Mouse (Mus musculus): ENCODE data around the gene Zfp869.
"Not testable (repeated sequence)": the region's sequence is repeated elsewhere in the genome, so short reads cannot be mapped to it uniquely, and the experiment has no call there.

Gene Zfp869

DNA sequence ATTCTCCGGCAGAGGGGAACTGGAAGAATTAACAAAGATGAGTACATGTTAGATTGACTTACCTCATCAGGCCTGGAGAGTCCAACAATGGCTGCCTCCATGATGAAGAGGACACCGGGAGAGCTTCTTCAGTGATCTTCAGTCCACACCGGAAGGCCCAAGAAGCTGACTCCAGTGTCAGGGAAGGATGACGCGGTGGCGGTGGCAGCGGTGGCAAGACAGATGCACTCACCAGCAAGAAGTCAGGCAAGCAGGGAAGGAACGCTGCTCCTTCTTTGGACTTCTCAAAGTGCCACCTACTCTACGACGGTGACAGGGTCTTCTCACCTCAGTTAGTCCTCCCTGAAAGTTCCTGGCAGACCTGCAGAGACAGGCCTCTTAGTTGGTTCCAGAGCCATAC lies at the start of gene Zfp869:
Gene Zfp869 (minus strand): TSS at position 101 of the 400 bp plus-strand sequence.
- DNase-seq (ENCODE audit: low spot score) = not testable (repeated sequence)

DNA sequence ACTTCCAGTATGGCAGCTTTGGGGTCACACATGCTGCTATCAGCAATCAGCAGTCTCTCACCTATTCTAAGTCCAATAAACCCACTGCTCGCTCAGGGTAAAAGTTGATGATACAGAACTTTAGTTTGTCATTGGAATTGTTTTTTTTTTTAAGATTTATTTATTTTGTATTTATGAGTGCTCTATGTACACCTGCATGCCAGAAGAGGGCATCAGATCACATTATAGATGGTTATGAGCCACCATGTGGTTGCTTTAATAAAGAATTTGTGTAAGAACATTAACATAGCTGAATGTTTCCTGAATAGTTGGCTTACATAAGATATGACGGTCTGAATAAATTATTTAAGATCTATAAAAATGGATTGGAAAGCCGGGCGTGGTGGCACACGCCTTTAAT lies 47.8 kb upstream of the Zfp869 start:
- no peak for DNase-seq (ENCODE audit: low spot score)

DNA sequence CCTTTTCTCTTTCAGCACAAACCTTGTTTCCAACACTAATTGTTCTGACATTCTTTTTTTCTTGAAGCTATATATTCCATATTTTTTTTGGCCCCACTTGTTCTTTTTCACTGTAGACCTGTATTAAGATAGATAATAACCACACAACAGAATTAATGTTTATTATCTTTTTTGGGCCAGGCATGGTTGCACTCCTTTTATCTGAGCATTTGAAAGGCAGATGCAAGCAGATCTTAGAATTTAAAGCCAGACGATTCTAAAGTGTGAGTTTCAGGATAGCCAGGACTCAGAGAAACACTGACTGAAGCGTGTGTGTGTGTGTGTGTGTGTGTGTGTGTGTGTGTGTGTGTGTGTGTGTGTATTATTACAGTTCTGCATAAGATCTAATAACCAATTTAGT lies 41.9 kb upstream of the Zfp869 start:
- DNase-seq (ENCODE audit: low spot score) = no peak

DNA sequence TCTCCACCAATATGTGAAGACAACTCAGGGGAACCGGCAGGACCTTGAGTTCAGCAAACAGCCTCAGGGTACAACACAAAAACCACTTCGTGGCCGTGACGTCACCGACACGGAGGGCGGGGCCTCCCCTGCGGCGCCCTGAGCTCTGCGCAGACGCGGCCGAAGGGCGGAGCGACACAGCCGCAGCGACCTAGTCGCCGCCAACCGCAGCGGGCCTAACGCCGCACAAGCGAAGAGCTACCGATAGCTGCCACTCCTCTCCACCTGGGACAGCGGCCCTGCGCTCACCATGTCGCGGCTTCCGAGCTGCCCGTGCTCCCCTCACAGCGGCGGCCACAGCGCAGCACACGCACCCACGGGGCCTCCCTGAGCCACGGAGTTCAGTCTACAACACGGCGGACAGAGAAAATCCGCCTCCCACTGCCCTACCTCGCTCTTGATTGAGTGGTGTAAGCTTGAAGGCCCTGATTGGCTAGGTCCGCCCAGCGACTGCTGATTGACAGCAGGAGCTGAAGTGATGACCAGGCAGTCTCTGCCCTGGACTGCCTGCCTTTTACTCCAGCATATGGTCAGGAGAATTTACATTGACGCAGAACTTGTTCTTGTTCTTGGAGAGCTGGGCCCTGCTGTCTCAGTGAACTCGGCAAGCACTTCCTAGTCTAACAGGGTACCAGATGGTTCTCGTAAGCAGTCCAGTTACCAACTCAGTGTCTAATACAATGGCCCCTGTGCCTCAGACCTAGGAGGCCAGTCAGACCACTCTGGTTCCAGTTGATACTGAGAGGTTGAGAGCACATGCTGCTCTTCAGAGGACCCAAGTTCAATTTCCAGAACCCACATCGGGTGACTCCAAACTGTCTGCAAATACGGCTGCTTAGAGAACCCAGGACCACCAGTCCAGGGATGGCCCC lies 39.3 kb upstream of the Zfp869 start, which contains the start of gene Zfp963:
Gene Zfp963 (minus strand): TSS at position 427 of the 911 bp plus-strand sequence.
- DNase-seq (ENCODE audit: low spot score) = peak; percentile 95

DNA sequence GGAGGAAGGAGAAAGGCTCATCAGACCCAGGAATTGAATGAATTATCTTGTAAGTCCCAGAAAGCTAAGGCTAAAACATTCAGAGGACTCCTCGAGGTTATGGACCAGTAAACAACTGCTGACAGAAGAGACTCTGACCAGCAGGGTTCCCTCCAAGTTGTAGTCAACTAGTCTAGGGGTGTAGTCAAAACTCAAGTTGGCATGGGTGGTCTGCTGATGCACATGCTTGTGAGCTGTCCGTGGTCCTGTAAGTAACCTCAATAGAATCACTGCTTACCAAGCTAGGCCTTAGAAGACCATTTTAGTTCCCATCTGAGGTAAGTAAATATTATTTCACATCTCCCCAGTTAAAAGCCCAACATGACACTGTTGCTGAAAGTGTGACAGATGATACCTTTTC lies 30.7 kb upstream of the Zfp869 start:
- DNase-seq (ENCODE audit: low spot score) = no peak

DNA sequence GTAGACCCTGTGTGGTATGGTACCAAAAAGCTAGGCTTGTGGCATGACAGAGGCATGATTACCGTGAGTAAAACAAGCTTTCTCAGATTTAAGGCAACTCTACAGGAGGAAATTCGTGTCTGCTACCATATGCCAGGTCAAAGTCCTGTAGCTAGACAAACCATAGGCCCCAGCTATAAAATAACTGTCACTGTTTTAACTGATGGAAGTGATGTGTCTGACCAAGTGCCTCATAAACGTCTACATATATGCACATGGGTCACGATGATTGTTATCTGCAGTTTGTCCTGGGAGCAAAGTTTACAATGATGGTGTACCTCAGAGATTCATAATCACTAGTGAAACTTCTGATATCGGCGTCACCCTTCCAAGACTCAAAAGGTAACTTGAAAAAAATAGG lies 30.2 kb upstream of the Zfp869 start:
- DNase-seq (ENCODE audit: low spot score) = no peak

DNA sequence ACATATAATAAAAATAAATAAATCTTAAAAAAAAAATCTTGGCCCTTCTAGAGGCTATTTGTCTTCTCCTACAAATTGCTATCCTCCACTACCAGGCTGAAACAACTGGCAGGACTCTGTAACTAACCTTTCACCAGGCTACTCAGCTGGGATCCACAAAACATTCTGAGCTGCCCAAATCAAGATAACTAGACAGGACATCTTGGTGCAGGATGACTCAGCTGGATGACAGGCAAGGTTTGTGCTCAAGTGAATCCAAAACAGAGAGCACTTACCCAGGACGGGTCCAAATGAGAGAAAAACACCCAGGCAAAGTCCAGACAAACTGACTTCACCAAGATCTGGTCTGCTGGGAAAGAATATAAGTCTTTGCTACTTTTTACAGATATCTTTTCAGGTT lies 25.0 kb upstream of the Zfp869 start:
- no peak for DNase-seq (ENCODE audit: low spot score)

DNA sequence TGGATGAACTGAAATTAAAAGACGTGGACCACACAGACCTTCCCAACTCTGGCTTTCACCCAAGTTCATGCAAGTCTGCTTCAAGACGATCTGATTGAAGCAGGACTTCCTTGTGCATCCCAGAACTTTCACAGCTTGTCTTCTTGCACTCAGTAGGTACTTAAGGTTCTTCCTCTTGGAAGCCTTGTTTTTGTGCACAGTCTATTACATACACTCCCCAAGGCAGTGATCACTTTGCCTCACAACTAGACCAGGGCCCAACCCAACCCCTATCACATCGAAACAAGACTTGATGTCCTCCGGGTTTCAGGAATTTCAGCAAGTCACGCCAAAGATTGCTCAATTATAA lies 6.7 kb upstream of the Zfp869 start:
- DNase-seq (ENCODE audit: low spot score) = no peak

DNA sequence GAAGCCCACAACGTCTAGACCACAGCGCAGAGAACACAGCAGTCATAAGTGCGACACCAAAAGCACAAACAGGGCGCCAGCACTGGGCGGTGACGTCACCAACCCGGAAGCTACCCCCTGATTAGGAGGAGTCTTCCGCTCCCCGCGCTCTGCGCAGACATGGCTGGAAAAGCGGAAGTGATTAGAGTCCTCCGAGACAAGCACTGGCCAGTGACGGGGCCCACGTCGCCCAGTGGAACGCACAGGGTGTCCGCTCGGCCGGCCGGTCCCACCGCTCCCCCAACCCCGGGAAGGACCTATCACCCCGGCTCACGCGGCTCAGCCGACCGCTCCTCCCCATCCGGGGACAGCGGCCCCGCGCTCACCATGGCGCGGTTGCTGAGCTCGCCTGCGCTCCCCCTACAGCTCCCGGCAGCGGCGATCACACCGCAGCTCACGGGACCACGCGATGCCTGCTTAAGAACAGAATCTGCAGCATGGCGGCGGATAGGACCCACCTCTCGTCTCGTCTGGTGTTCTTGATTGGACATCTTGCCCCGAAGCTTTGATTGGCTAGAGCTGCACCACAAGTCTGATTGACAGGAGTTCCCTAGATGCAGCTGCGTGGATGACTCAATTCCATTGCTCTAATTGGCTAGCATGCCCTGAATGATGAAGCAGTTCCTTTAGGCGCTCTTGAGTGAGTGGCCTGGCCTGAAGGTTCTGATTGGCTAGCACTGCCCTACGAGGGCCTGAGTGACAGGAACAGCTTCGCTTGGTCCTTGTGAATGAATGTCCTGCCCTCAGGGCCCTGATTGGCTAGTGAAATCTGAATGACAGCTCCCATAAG lies 6.1 kb upstream of the Zfp869 start:
- peak; percentile 94 for DNase-seq (ENCODE audit: low spot score)

DNA sequence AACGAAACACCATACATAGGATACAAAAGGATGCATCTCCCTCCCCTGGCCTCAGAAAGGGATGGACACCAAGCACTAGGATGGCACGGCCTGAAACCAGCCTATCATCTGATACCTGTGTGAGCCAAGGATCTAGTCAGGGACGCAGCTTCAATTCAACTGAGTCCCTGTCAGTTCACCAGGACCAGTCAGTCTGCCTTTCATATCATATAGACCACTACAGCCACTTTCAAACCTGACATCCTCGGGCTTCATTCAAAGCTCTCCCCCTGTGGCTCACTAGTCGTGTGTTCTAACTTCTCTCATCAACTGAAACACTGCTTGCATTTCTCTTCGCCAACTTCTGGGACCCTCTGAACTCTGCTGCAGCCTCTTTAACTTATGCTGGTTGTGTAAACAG lies 4.8 kb upstream of the Zfp869 start:
- no peak for DNase-seq (ENCODE audit: low spot score)

DNA sequence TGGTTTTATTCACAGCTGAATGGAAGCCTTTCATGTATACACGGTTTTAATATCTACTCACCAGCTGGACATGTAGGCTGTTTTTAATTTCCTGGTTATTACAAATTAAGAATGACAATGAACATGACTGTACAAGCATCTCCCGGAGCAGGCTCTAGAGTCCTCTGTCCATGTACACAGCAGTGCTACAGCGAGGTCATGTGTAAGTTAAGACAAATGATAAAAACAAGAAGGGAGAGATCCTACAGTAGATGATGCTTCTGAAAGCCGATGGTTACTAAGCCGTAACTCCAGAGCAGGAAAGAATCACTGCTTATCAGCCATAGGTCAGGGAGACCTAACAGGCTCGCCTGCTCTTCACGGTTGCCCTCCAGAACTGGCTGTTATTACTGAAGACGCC lies 3.0 kb upstream of the Zfp869 start:
- no peak for DNase-seq (ENCODE audit: low spot score)

DNA sequence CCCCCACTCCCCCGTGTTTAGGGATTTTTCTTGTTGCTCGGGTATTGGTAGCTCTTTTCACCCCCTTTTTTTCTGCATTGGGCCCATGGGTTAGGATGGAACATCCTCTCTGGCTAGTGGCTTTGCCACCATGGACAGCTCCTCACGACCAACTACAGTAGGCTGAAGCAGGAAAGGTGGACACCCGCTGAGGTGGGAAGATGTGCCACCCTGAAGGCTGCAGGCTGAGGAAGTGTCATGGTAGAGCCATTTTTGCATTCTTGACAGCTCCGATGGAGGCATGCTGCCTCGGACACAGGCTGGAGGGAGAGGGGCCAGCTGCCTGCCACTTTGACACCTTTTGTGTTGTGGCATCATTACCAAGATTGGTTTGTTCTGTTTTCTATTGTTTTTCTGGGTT lies 8.7 kb downstream of the Zfp869 start:
- DNase-seq (ENCODE audit: low spot score) = no peak

DNA sequence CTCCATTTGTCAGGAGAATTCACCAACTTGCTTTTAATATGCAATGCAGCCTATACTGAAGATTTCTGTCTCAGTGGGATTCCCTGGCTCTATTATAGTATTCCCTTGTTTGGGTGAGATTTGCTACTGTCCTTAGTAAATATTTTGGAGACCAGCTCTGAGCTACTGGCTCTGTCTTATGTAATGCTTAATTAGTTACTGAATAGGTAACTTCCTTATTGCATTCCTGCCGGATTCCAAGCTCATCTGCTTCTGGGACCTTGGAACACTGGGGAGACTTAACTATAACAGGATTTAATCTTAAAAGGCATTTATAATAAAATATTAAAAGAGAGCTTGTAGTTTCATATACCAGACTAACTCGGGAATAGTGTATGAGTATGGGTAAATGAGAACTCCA lies 45.5 kb downstream of the Zfp869 start:
- DNase-seq (ENCODE audit: low spot score) = not testable (repeated sequence)

DNA sequence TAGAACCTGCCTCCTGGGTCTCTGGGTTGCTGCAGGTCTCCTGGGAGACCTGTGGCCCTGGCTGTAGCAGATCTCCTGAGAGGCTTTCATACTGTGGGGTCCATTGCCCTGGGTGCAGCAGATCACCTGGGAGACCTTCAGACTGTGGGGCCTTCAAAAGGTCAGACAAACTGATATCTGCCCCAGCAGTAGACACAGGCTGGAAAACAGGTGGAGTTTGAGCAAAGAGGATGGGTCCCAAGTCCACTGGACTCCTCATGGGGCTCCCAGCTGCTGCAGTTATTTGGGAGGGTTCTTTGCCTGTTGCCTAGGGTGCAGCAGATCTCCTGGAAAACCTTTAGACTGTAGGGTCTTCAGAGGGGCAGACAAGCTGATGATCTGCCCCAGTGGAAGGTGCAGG lies 49.2 kb downstream of the Zfp869 start:
- no peak for DNase-seq (ENCODE audit: low spot score)

Data from urinary bladder, postnatal 14 days (tissue).